Mouse (Mus musculus) left cerebral cortex, postnatal 4 days (tissue): Measurements from ENCODE around the gene Sema4f. TPM values are rescaled to one million over a fixed set of nuclear protein-coding genes. Genes with fewer than 3 reads are reported as not detected.
A peak's percentile ranks its signal among the peaks of the same experiment; 100 is the strongest.

Experiments used
- DNase-seq: peaks from one replicate; pipeline ENCODE4 v3.0.0-alpha.2; 2022
- intact Hi-C: fragments of 180-260 bp; cut with DNase I; formaldehyde crosslinking; loops from one replicate; pipeline ENCODE4 v1.15.1; 2025
- total RNA-seq, 2 experiments: library from RNA; stranded (reverse); gene quantifications; 2 replicates each; pipeline ENCODE4 v1.2.3; 2021

The Sema4f gene
- 10 to 100 TPM; 51.3 to 54.0 TPM for total RNA-seq

GRCm38 (mm10) chr6:82939167-82939912, at the start of gene Sema4f:
Gene Sema4f (minus strand): TSS chr6:82939769.
- intact Hi-C loops, result no loop called here
- peak; percentile 85 for DNase-seq

DNA sequence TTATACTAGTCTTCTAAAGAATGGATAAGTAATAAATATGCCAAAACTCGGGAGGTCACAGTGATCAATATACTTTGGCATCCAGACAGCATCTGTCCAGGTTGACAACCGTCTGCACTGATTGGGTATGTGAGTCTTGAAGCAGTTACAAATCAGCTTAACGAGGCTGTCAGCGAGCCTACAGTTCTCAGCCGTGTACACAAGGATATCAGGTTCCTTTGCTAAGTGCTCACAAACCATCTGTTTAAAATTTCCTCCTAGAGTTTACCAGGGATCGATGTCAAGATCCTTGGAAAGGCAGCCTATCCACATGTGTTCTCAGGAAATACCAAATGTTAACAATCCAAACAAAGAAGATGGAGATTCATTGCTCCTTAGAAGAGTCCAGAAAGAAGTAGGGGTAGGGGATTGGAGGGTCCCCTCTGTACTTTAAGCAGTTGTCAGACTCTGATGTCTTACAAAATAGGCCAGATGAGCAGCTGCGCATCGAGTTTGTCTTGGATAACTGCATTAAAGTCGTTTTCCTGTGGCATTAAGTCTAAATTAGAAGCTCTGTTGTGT, 47.9 kb upstream of the Sema4f start:
- intact Hi-C loops, result no loop called here
- no peak for DNase-seq

DNA sequence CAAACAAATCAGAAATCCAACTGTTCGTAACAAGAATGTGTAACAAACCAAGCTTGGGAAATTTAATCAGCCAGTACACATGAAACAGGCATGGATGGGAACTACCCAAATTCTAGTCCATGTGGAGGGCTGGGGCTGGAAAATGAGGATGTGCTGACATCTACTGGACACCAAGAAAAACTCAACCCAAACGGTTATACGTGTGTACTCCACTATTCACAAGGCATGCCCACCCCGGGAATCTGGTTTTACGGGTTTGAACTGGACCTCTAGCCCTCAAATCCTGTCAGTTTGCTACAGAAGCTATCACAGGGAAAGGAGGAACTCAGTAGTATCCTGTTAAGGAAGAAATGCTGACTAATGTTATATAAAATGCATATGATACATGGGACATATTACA, 31.5 kb upstream of the Sema4f start:
- DNase-seq, result peak; percentile 57
- intact Hi-C loops, result loop anchor here (2.0 to 5.0 kb wide), 2 partner anchors 54 to 994 kb away; no protein-coding TSS in a partner anchor

- no peak for DNase-seq
Measured at GRCm38 (mm10) chr6:82969249-82970084, 29.9 kb upstream of the Sema4f start.

GRCm38 (mm10) chr6:82961664-82962063, 22.1 kb upstream of the Sema4f start:
- no peak for DNase-seq
- intact Hi-C loops, result no loop called here

More at GRCm38 (mm10) chr6:82969249-82970084, 29.9 kb upstream of the Sema4f start:
- intact Hi-C loops, result loop anchor here (2.0 to 5.0 kb wide), 3 partner anchors 52 to 993 kb away; no protein-coding TSS in a partner anchor

GRCm38 (mm10) chr6:82956553-82957251, 17.1 kb upstream of the Sema4f start:
- intact Hi-C loops, result no loop called here
- DNase-seq, result no peak

- intact Hi-C loops, result no loop called here
- no peak for DNase-seq
Measured at GRCm38 (mm10) chr6:82946651-82947050, 7.1 kb upstream of the Sema4f start, which contains the start of gene M1ap. Gene M1ap (plus strand): TSS chr6:82946902.

GRCm38 (mm10) chr6:82945750-82946149, 6.2 kb upstream of the Sema4f start:
- intact Hi-C loops, result no loop called here
- peak; percentile 59 for DNase-seq

GRCm38 (mm10) chr6:82940765-82941164, 1.2 kb upstream of the Sema4f start:
- intact Hi-C loops, result no loop called here
- DNase-seq, result no peak

- intact Hi-C loops, result no loop called here
- DNase-seq, result no peak
Measured at GRCm38 (mm10) chr6:82934616-82935230, 4.8 kb downstream of the Sema4f start.

- intact Hi-C loops, result no loop called here
- DNase-seq, result no peak
Measured at GRCm38 (mm10) chr6:82927617-82928016, 12.0 kb downstream of the Sema4f start.

DNA sequence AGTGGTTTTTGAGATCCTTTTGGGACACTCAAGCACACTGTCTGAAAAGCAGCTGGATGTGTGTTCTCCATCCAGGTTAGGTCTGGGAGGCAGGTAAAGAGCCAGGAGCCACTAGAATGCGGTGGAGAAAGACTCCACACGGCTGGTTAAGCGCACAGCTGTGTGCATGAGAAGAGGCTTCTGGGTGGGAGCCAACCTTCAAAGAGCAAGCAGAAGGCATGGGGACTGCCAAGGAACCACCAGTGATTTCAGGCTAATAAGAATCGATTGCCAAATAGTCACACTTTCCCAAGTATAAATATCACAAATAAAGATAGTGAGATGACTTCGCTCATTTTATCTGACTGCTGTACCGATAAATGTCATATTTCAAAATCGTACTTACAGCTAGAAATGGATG, 13.0 kb downstream of the Sema4f start:
- intact Hi-C loops, result no loop called here

GRCm38 (mm10) chr6:82926106-82926505, 13.5 kb downstream of the Sema4f start:
- intact Hi-C loops, result no loop called here
- no peak for DNase-seq

More for the DNA sequence above, 13.0 kb downstream of the Sema4f start:
- DNase-seq, result peak; percentile 78

DNA sequence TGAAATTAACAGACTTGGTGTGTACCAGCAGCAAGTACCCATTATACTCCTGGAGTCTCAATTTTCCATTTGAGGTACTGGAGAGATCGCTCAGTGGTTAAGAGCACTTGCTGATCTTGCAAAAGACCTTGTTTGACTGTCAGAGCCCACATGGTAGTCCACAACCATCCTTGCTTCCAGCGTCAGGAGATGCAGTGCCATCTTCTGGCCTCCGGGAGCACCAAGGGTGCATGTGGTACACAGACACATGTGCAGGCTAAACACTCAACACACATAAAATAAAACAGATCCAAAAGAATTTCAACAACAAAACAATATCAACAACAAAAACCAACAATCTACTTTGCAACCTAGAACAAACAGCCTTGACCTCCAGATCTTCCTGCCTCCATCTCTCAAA, 14.6 kb downstream of the Sema4f start:
- intact Hi-C loops, result no loop called here
- DNase-seq, result no peak

GRCm38 (mm10) chr6:82921426-82922224, 17.9 kb downstream of the Sema4f start:
- intact Hi-C loops, result no loop called here
- DNase-seq, result no peak

- DNase-seq, result no peak
- intact Hi-C loops, result loop anchor here (5.0 kb wide), 1 partner anchor 53 kb away; no protein-coding TSS in a partner anchor
Measured at GRCm38 (mm10) chr6:82919520-82919919, 20.0 kb downstream of the Sema4f start.

DNA sequence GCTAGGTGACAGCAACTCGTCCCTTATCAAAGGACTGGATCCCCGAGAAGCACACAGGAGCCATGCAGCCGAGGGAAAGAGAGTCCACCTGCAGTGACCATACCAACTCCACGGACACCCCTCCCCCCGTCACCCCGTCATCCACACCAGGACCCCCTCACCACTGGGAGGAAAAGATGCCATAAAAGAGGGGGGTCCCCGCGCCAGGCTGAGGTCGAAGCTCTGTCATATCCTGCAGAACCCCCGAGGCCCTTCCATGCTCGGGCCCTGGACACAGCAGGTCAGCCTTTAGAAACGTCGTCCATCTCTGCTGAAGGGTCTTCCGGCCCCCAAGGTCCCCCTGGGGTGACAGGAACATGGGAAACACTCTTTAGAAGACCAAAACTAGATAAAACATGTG, 21.2 kb downstream of the Sema4f start:
- intact Hi-C loops, result loop anchor here (5.0 kb wide), 1 partner anchor 54 kb away; no protein-coding TSS in a partner anchor

GRCm38 (mm10) chr6:82917778-82918129, 21.8 kb downstream of the Sema4f start:
- DNase-seq, result peak; percentile 86
- intact Hi-C loops, result loop anchor here (5.0 kb wide), 1 partner anchor 55 kb away; no protein-coding TSS in a partner anchor

More for the DNA sequence above, 21.2 kb downstream of the Sema4f start:
- no peak for DNase-seq
